Mouse (Mus musculus): ENCODE results near the gene 1700025G04Rik.

- TF ChIP-seq POLR2A (IDR thresholded peaks at IDR 0.05; ENCODE audit: extremely low read depth, insufficient read depth, low read length) (no peak), CTCF (IDR thresholded peaks at IDR 0.05; ENCODE audit: extremely low read depth, insufficient read depth, low read length) (no peak)
These were observed 51.8 kb downstream of the 1700025G04Rik start for GRCm38 (mm10) chr1:152038086-152038485.

Data from cortical plate, adult 2 months (tissue).